Mouse (Mus musculus) heart, adult 2 months (tissue): ENCODE measurements around the gene Pam16.

Experiments
- CTCF ChIP-seq: fragments of 200-600 bp; IDR thresholded peaks from 2 replicates; pipeline ENCODE4 v1.8.1; 2022; ENCODE audit warnings: antibody characterized with exemption, mild to moderate bottlenecking, moderate library complexity
- EP300 ChIP-seq: fragments of 200-500 bp; IDR thresholded peaks from 2 replicates; pipeline ENCODE4 v1.6.1; 2011; ENCODE audit warnings: low read depth, low read length, control low read depth; ENCODE audit not compliant: insufficient read depth
- POLR2A ChIP-seq: fragments of 200-500 bp; IDR thresholded peaks from 2 replicates; pipeline ENCODE4 v1.6.1; 2011; ENCODE audit warnings: mild to moderate bottlenecking, low read depth, low read length, control low read depth; ENCODE audit not compliant: insufficient read depth

- TF ChIP-seq CTCF (no peak), POLR2A (peak; percentile 28; the same call in 1 of the 2 replicates), EP300 (no peak)
Measured at GRCm38 (mm10) chr16:4593971-4594813, 30.6 kb downstream of the Pam16 start, which contains the start of gene Glis2.
